ENCODE assay signal across 16 mouse cellular contexts in the genomic region with DNA sequence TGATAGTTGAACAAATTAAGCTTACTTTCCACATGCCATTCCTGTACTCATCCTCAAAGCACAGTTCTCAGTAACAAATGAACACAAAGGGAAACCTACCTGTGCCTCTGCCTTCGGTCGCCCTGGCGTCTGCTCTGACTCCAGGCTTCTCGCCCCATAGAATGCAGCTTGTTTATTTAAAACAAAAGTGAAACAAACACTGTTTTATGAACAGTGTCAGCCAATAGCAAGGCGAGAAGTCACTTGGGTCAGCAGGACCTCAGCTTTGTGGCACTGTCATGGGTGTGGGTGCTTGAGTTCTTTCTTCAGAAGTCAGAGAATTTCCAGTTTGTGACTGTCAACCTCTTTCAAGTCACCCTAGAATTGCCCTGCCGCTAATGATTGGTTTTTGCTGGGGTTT. TPM values are rescaled to one million over a fixed set of nuclear protein-coding genes. Genes with fewer than 3 reads are reported as not detected.
A peak's percentile ranks its signal among the peaks of the same experiment; 100 is the strongest.
DNase-seq lines count a peak whose midpoint lies in the region; ATAC-seq and TF ChIP-seq lines count a peak whose summit lies in the region.
"Had no signal": no experiment of that assay in that cellular context is flagged by ENCODE, and none has a peak within 500 bp of the region (broad histone marks: within the 10 kb centered on the region; RNA-seq: fewer than 3 reads in every experiment).

Cysltr2 (minus strand) TSS at position 178 of the 400 bp plus-strand sequence.

- TF ChIP-seq CTCF in kidney, adult 2 months (conservative IDR thresholded peaks at IDR 0.05; ENCODE audit: insufficient read depth, insufficient read length, low read depth, low read length): no peak

- no peaks in the 10 kb centered on the region for H3K36me3 ChIP-seq in kidney, adult 2 months (ENCODE audit: control insufficient read depth, insufficient read depth, low read length)
- H3K36me3 ChIP-seq: limb, embryonic 15.5 days had no signal

- peak within 1 kb of the TSS; percentile 4; the same call in 1 of the 2 replicates for H3K4me3 ChIP-seq in kidney, adult 2 months (ENCODE audit: insufficient read depth, low read depth, low read length)
- H3K4me3 ChIP-seq: limb, embryonic 15.5 days had no signal

- DNase-seq in kidney, adult 2 months: peak; percentile 36
- no peak for DNase-seq in kidney, adult 18-20 months
- DNase-seq in B cell, adult 2 months: peak; percentile 7 to 9
- no peak for DNase-seq in urinary bladder, adult 2 months (ENCODE audit: low spot score)
- DNase-seq in urinary bladder, postnatal 10 days (ENCODE audit: low spot score): no peak
- DNase-seq in heart, adult 8-10 months (ENCODE audit: low spot score): no peak
- DNase-seq: adrenal gland, postnatal 14 days; cerebellum, adult 11 months; embryo, embryonic 11 days; heart, postnatal 4 days had no signal

- TF ChIP-seq POLR2A in kidney, adult 2 months (IDR thresholded peaks at IDR 0.05; ENCODE audit: low read depth, low read length): no peak

- H3K27ac ChIP-seq in kidney, adult 2 months (ENCODE audit: insufficient read depth, low read depth, low read length): no peak within 1 kb of the TSS
- H3K27ac ChIP-seq: limb, embryonic 15.5 days had no signal

- no peaks in the 10 kb centered on the region for H3K4me1 ChIP-seq in kidney, adult 2 months (ENCODE audit: control insufficient read depth, insufficient read depth, low read length)
- H3K4me1 ChIP-seq: limb, embryonic 15.5 days had no signal

- 61% methylated on average over 6 of the region's 6 CpGs for WGBS in kidney, adult 2 months

- ATAC-seq in granulocyte monocyte progenitor cell, adult 5-6 weeks (replicated peaks; ENCODE audit: poor library complexity, severe bottlenecking): peak; percentile 80
- peak; percentile 87 for ATAC-seq in monocyte, adult 5-6 weeks (replicated peaks; ENCODE audit: insufficient number of reproducible peaks, low FRiP score, low TSS enrichment, poor library complexity, severe bottlenecking)
- ATAC-seq: midbrain, embryonic 16.5 days; Patski had no signal

- H3K27me3 ChIP-seq in kidney, adult 2 months (replicated peaks; ENCODE audit: control insufficient read depth, insufficient read depth, low read length): no peaks in the 10 kb centered on the region
- H3K27me3 ChIP-seq: limb, embryonic 15.5 days; Patski had no signal

RNA-seq across cellular contexts. Expression of gene Cysltr2, which starts in this region (rescaled TPM):
- 2.6 and 3.8 TPM in 2 replicates for polyA plus RNA-seq in kidney, adult 2 months (2012; rRNA removed)
- 1.4 TPM in 1 of 2 replicates, not detected in the other for total RNA-seq in granulocyte monocyte progenitor cell, adult 5-6 weeks (2014; fragmentation: Nextera tagmentation)
- 0.39 TPM in 1 of 2 replicates, not detected in the other for total RNA-seq in granulocyte monocyte progenitor cell, adult 5-6 weeks (2017)
- 20.0 to 54.5 TPM (median 29.4 TPM) in 3 replicates for total RNA-seq in monocyte, adult 5-6 weeks (2017)
- polyA plus RNA-seq in urinary bladder, adult 2 months (2012; rRNA removed): 1.7 and 2.2 TPM in 2 replicates
- under 1 TPM; 0.14 to 0.41 (median 0.30) TPM for total RNA-seq in heart, adult 8-10 months (2022)
- total RNA-seq: heart, postnatal 4 days had no signal
- polyA plus RNA-seq: C2C12; midbrain, embryonic 16.5 days; Patski had no signal

Comparison
In these comparisons a context has a peak if more than half of its experiments do, and no peak if none do; other contexts are left out.
1. DNase-seq: peak in kidney, adult 2 months (single experiment) and B cell, adult 2 months (2 of 2); none in kidney, adult 18-20 months (single experiment), urinary bladder, adult 2 months (single experiment), urinary bladder, postnatal 10 days (single experiment) and heart, adult 8-10 months (single experiment).